Mouse (Mus musculus): ENCODE results near the gene Cep78. TPM values are rescaled to one million over a fixed set of nuclear protein-coding genes. Genes with fewer than 3 reads are reported as not detected.
"Not testable (repeated sequence)": the region's sequence is repeated elsewhere in the genome, so short reads cannot be mapped to it uniquely, and the experiment has no call there.

The Cep78 gene
- not detected in 2 replicates for polyA plus RNA-seq (2012; ENCODE audit: insufficient read depth, insufficient read length, low replicate concordance, missing spikeins)

- TF ChIP-seq POLR2A (IDR thresholded peaks at IDR 0.05; ENCODE audit: insufficient read depth, low read depth, low read length) = peak; percentile 98
- TF ChIP-seq CTCF (IDR thresholded peaks at IDR 0.05; ENCODE audit: insufficient read depth, low read depth, low read length) = no peak
- under 1% methylated on average over 88 of the region's 88 CpGs for WGBS
- Histone ChIP-seq H3K4me3 (ENCODE audit: insufficient read depth, low read depth, low read length) (peak within 1 kb of the TSS; percentile 81), H3K4me1 (ENCODE audit: control insufficient read depth, insufficient read depth, low read length) (peaks cover 2% of the 10 kb centered on the region; the same call in 1 of the 2 replicates), H3K27ac (ENCODE audit: insufficient read depth, low read depth, low read length) (peak within 1 kb of the TSS; percentile 43; the same call in 1 of the 2 replicates)
These were observed at the start of gene Cep78 for GRCm38 (mm10) chr19:15984449-15985171. TSS of gene Cep78 (minus strand) at chr19:15984989.

GRCm38 (mm10) chr19:16031276-16031675, 46.5 kb upstream of the Cep78 start:
- WGBS = 99% methylated on average over 4 of the region's 4 CpGs
- H3K4me3 ChIP-seq (ENCODE audit: insufficient read depth, low read depth, low read length) = no peak overlapping the region
- TF ChIP-seq CTCF (IDR thresholded peaks at IDR 0.05; ENCODE audit: insufficient read depth, low read depth, low read length) = no peak
- no peak for TF ChIP-seq POLR2A (IDR thresholded peaks at IDR 0.05; ENCODE audit: insufficient read depth, low read depth, low read length)
- no peaks in the 10 kb centered on the region for H3K4me1 ChIP-seq (ENCODE audit: control insufficient read depth, insufficient read depth, low read length)
- no peak overlapping the region for H3K27ac ChIP-seq (ENCODE audit: insufficient read depth, low read depth, low read length)

- H3K27ac ChIP-seq (ENCODE audit: insufficient read depth, low read depth, low read length) = peak overlapping the region; percentile 88; the same call in 1 of the 2 replicates
- 9% methylated on average over 7 of the region's 9 CpGs for WGBS
- not testable (repeated sequence) for H3K4me3 ChIP-seq (ENCODE audit: insufficient read depth, low read depth, low read length); H3K4me1 ChIP-seq (ENCODE audit: control insufficient read depth, insufficient read depth, low read length)
These were observed 44.5 kb upstream of the Cep78 start for GRCm38 (mm10) chr19:16029253-16029771.

- TF ChIP-seq POLR2A (IDR thresholded peaks at IDR 0.05; ENCODE audit: insufficient read depth, low read depth, low read length) (no peak), CTCF (IDR thresholded peaks at IDR 0.05; ENCODE audit: insufficient read depth, low read depth, low read length) (no peak)
- 28% methylated on average over 5 of the region's 5 CpGs for WGBS
- no peak overlapping the region; the same call in 1 of the 2 replicates for H3K4me3 ChIP-seq (ENCODE audit: insufficient read depth, low read depth, low read length)
- H3K27ac ChIP-seq (ENCODE audit: insufficient read depth, low read depth, low read length) = peak overlapping the region; percentile 88; the same call in 1 of the 2 replicates
- H3K4me1 ChIP-seq (ENCODE audit: control insufficient read depth, insufficient read depth, low read length) = no peaks in the 10 kb centered on the region
These were observed 44.0 kb upstream of the Cep78 start for GRCm38 (mm10) chr19:16028746-16029252.

- Histone ChIP-seq H3K27ac (ENCODE audit: insufficient read depth, low read depth, low read length) (no peak overlapping the region), H3K4me1 (ENCODE audit: control insufficient read depth, insufficient read depth, low read length) (no peaks in the 10 kb centered on the region), H3K4me3 (ENCODE audit: insufficient read depth, low read depth, low read length) (no peak overlapping the region)
- 88% methylated on average over 15 of the region's 15 CpGs for WGBS
- TF ChIP-seq POLR2A (IDR thresholded peaks at IDR 0.05; ENCODE audit: insufficient read depth, low read depth, low read length) (no peak), CTCF (IDR thresholded peaks at IDR 0.05; ENCODE audit: insufficient read depth, low read depth, low read length) (no peak)
These were observed 43.3 kb upstream of the Cep78 start for GRCm38 (mm10) chr19:16027876-16028670.

- WGBS = 96% methylated on average over 5 of the region's 5 CpGs
- TF ChIP-seq CTCF (IDR thresholded peaks at IDR 0.05; ENCODE audit: insufficient read depth, low read depth, low read length) (no peak), POLR2A (IDR thresholded peaks at IDR 0.05; ENCODE audit: insufficient read depth, low read depth, low read length) (no peak)
These were observed 41.5 kb upstream of the Cep78 start for GRCm38 (mm10) chr19:16026276-16026675.

GRCm38 (mm10) chr19:16022178-16022577, 37.4 kb upstream of the Cep78 start:
- 68% methylated on average over 10 of the region's 10 CpGs for WGBS
- TF ChIP-seq POLR2A (IDR thresholded peaks at IDR 0.05; ENCODE audit: insufficient read depth, low read depth, low read length) (no peak), CTCF (IDR thresholded peaks at IDR 0.05; ENCODE audit: insufficient read depth, low read depth, low read length) (no peak)
- Histone ChIP-seq H3K4me3 (ENCODE audit: insufficient read depth, low read depth, low read length) (no peak overlapping the region), H3K4me1 (ENCODE audit: control insufficient read depth, insufficient read depth, low read length) (no peaks in the 10 kb centered on the region), H3K27ac (ENCODE audit: insufficient read depth, low read depth, low read length) (no peak overlapping the region)

More at GRCm38 (mm10) chr19:16026276-16026675, 41.5 kb upstream of the Cep78 start:
- no peak overlapping the region for H3K27ac ChIP-seq (ENCODE audit: insufficient read depth, low read depth, low read length)
- no peaks in the 10 kb centered on the region for H3K4me1 ChIP-seq (ENCODE audit: control insufficient read depth, insufficient read depth, low read length)
- no peak overlapping the region for H3K4me3 ChIP-seq (ENCODE audit: insufficient read depth, low read depth, low read length)

GRCm38 (mm10) chr19:16016171-16016570, 31.4 kb upstream of the Cep78 start:
- no peak overlapping the region for H3K27ac ChIP-seq (ENCODE audit: insufficient read depth, low read depth, low read length)
- H3K4me1 ChIP-seq (ENCODE audit: control insufficient read depth, insufficient read depth, low read length) = no peaks in the 10 kb centered on the region
- TF ChIP-seq CTCF (IDR thresholded peaks at IDR 0.05; ENCODE audit: insufficient read depth, low read depth, low read length) (no peak), POLR2A (IDR thresholded peaks at IDR 0.05; ENCODE audit: insufficient read depth, low read depth, low read length) (no peak)
- 55% methylated on average over 1 of the region's 1 CpGs for WGBS
- no peak overlapping the region for H3K4me3 ChIP-seq (ENCODE audit: insufficient read depth, low read depth, low read length)
